Mouse (Mus musculus): ENCODE measurements around the gene Zfp131. TPM values are rescaled to one million over a fixed set of nuclear protein-coding genes. Genes with fewer than 3 reads are reported as not detected.

Zfp131 gene
- polyA plus RNA-seq, 1 experiment: 25.4 TPM

DNA sequence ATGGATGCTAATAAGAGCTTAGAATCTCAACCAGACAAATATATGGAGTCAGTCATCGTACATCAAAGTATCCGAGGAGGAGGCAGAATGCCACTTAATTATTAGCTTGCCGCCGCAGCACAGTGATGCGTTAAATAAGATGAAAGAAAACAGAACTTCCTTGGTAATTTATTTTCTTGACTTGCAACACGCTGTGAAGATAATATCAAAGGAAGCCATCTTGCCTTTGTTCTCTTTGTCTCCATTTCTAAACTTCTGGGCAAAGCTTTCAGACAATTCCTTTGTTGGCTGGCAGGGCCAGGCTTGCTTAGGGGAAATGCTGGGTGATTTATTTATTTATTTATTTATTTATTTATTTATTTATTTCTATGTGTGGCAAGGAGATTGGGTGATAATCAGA is 59.2 kb downstream of the Zfp131 start:
- no peak overlapping the region for H3K27ac ChIP-seq (ENCODE audit: insufficient read depth, low read length)
- TF ChIP-seq POLR2A (IDR thresholded peaks at IDR 0.05; ENCODE audit: extremely low read depth, insufficient read depth, low read length) (no peak), CTCF (IDR thresholded peaks at IDR 0.05; ENCODE audit: extremely low read depth, insufficient read depth, low read length) (no peak)
- H3K4me3 ChIP-seq (ENCODE audit: insufficient read depth, low read length): no peak overlapping the region
- H3K4me1 ChIP-seq (ENCODE audit: control insufficient read depth, insufficient read depth, low read length): no peaks in the 10 kb centered on the region; the same call in 1 of the 2 replicates

DNA sequence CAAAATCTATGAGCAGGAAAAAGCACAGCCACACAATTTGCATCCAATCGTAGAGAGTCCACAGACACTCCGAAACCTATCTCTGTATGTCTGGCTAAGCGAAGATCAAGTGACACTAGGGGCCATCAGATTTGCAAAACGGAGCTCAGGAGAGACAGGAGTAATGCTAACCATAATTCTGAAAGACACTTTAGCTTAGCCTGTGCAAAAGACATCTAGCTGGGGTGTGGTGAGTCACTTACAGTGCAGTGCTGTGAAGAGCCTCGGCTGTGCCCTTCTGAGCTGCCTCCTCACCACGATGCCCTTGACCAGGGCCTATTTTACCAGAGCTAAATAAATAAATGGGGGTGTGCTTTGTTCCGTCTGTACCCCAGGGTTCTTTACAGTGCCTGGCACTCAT is 61.3 kb downstream of the Zfp131 start:
- Histone ChIP-seq H3K4me1 (ENCODE audit: control insufficient read depth, insufficient read depth, low read length) (no peaks in the 10 kb centered on the region; the same call in 1 of the 2 replicates), H3K4me3 (ENCODE audit: insufficient read depth, low read length) (no peak overlapping the region), H3K27ac (ENCODE audit: insufficient read depth, low read length) (no peak overlapping the region)
- TF ChIP-seq CTCF (IDR thresholded peaks at IDR 0.05; ENCODE audit: extremely low read depth, insufficient read depth, low read length): no peak
- TF ChIP-seq POLR2A (IDR thresholded peaks at IDR 0.05; ENCODE audit: extremely low read depth, insufficient read depth, low read length): no peak

DNA sequence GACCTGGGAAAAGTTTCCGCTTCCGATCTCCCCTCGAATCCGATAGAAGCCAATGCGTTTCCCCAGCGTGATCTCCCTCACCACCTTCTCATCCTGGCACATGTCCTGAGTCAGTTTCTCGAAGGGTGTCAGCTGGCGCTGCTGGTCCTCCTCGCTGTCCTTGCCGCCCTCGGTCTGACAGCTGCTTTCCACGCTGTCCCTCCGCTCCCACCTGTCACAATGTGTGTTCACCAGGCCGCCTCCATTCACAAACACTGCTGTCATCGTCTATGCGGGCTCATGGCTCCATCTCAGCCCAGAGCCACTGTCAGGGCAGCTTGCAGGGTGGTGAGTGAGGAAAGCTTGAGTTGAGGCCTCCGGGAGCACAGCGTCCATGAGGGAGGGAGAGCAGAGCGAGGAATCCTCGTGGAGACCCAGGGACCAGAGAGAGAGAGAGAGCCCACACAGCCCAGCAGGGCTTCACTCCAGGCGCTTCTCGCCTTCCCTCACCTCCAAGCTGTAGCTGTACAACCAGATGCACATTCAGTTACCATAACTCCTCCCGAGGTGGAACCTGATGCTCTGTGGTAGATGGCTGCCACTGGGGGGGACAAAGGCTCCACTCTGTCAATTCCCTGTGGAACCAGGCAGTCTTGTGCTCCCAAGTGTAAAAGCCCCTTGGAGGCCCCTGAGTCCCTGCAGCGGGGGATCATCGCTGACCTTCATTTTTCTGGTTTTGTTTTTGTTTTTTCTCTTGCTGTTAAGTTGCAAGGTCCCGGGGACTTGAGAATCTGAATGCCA is 62.9 kb downstream of the Zfp131 start:
- no peaks in the 10 kb centered on the region; the same call in 1 of the 2 replicates for H3K4me1 ChIP-seq (ENCODE audit: control insufficient read depth, insufficient read depth, low read length)
- H3K27ac ChIP-seq (ENCODE audit: insufficient read depth, low read length): no peak overlapping the region
- no peak overlapping the region for H3K4me3 ChIP-seq (ENCODE audit: insufficient read depth, low read length)
- no peak for TF ChIP-seq CTCF (IDR thresholded peaks at IDR 0.05; ENCODE audit: extremely low read depth, insufficient read depth, low read length)
- TF ChIP-seq POLR2A (IDR thresholded peaks at IDR 0.05; ENCODE audit: extremely low read depth, insufficient read depth, low read length): no peak

DNA sequence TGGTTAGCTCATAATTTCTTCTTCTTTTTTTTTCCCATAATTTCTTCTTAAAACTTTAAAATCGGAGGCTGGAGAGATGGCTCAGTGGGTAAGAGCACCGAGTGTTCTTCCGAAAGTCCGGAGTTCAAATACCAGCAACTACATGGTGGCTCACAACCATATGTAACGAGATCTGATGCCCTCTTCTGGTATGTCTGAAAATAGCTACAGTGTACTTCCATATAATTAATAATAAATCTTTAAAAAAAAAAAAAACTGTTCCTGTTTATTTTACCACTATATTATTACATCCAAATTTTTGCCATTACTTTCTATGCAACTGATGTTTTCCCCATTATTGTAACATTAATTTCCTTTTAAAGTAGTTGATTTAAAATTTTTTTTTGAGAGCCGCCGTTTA is 66.1 kb downstream of the Zfp131 start:
- Histone ChIP-seq H3K4me3 (ENCODE audit: insufficient read depth, low read length) (no peak overlapping the region), H3K27ac (ENCODE audit: insufficient read depth, low read length) (no peak overlapping the region), H3K4me1 (ENCODE audit: control insufficient read depth, insufficient read depth, low read length) (no peaks in the 10 kb centered on the region)
- TF ChIP-seq CTCF (IDR thresholded peaks at IDR 0.05; ENCODE audit: extremely low read depth, insufficient read depth, low read length) (no peak), POLR2A (IDR thresholded peaks at IDR 0.05; ENCODE audit: extremely low read depth, insufficient read depth, low read length) (no peak)

DNA sequence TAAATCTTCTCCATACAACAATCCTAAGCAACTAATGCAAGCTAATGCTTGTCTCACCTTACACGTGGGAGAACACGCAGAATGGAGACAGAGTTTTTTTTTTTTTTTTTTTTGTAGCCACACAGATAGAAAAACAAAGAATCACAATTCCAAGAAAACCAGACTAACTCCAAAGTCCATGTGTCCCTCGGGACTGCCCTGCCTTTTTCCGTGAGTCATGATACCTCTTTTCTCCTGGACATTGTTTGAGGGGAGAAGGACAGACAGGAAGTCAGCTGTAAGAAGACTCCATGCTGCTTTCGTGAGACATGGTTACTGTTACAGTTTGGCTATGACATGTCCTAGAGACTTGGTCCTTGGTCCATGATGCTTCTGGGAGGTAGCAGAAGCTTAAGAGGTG is 67.3 kb downstream of the Zfp131 start:
- H3K27ac ChIP-seq (ENCODE audit: insufficient read depth, low read length): no peak overlapping the region
- no peak overlapping the region for H3K4me3 ChIP-seq (ENCODE audit: insufficient read depth, low read length)
- H3K4me1 ChIP-seq (ENCODE audit: control insufficient read depth, insufficient read depth, low read length): no peaks in the 10 kb centered on the region
- TF ChIP-seq CTCF (IDR thresholded peaks at IDR 0.05; ENCODE audit: extremely low read depth, insufficient read depth, low read length): no peak
- TF ChIP-seq POLR2A (IDR thresholded peaks at IDR 0.05; ENCODE audit: extremely low read depth, insufficient read depth, low read length): no peak

DNA sequence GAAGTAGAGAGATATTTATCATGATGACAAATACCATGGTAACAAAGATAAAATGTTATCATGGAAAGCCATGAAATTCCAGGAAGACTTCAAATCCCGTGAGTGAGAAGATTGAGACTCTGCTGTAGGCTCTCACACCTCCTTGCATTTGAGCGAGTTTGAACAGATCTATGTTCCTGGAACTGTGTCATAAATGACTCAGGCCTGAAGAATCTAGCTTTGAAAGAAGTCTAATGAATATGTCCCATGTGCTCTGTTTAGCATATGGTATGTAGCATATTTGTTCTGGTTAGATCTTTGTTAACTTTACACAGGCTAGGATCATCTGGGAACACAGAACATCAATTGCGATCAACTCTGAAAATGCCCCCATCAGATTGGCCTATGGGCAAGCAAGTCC is 68.2 kb downstream of the Zfp131 start:
- Histone ChIP-seq H3K4me1 (ENCODE audit: control insufficient read depth, insufficient read depth, low read length) (no peaks in the 10 kb centered on the region), H3K4me3 (ENCODE audit: insufficient read depth, low read length) (no peak overlapping the region), H3K27ac (ENCODE audit: insufficient read depth, low read length) (no peak overlapping the region)
- TF ChIP-seq POLR2A (IDR thresholded peaks at IDR 0.05; ENCODE audit: extremely low read depth, insufficient read depth, low read length) (no peak), CTCF (IDR thresholded peaks at IDR 0.05; ENCODE audit: extremely low read depth, insufficient read depth, low read length) (no peak)

DNA sequence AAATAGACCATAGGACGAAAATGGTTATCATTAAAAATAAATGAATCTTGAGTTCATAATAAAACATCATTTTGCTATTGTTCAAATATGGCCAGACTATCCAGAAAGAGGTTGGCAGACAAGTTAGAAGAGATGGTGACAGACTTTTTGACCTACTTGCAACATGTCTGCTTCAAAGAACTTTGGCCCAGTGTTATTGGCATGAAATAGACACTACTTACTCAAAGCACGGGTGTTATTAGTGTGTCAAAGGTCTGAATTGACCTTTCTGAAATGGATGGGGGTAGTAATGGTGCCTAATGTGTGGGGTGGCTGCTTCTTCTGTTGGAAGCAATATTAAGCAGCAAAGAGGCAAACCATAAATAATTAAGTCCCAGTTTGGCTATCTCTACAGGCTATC is 74.6 kb downstream of the Zfp131 start:
- TF ChIP-seq POLR2A (IDR thresholded peaks at IDR 0.05; ENCODE audit: extremely low read depth, insufficient read depth, low read length): no peak
- no peak for TF ChIP-seq CTCF (IDR thresholded peaks at IDR 0.05; ENCODE audit: extremely low read depth, insufficient read depth, low read length)
- Histone ChIP-seq H3K27ac (ENCODE audit: insufficient read depth, low read length) (no peak overlapping the region), H3K4me1 (ENCODE audit: control insufficient read depth, insufficient read depth, low read length) (no peaks in the 10 kb centered on the region), H3K4me3 (ENCODE audit: insufficient read depth, low read length) (no peak overlapping the region)

Other genes starting within 250 kb of the Zfp131 start
- gene Ccl28, start 167.1 kb downstream of the Zfp131 start, polyA plus RNA-seq (2012; rRNA removed): 0.17 and 0.26 TPM in 2 replicates
- gene Hmgcs1, start 100.5 kb downstream of the Zfp131 start, polyA plus RNA-seq (2012; rRNA removed): 186 and 222 TPM in 2 replicates
- 7.0 and 7.4 TPM in 2 replicates for gene Nim1k, start 35.0 kb downstream of the Zfp131 start, polyA plus RNA-seq (2012; rRNA removed)
- not detected in 2 replicates for gene AF067063, start 39.3 kb upstream of the Zfp131 start, polyA plus RNA-seq (2012; rRNA removed)
- gene D13Ertd608e, start 45.1 kb upstream of the Zfp131 start, polyA plus RNA-seq (2012; rRNA removed): not detected in 2 replicates
- gene Tcstv1, start 103.9 kb upstream of the Zfp131 start, polyA plus RNA-seq (2012; rRNA removed): not detected in 2 replicates
- not detected in 2 replicates for gene Gm21761, start 138.4 kb upstream of the Zfp131 start, polyA plus RNA-seq (2012; rRNA removed)
- gene B020031M17Rik, start 159.9 kb upstream of the Zfp131 start, polyA plus RNA-seq (2012; rRNA removed): not detected in 2 replicates
- gene Gm36079, start 236.1 kb upstream of the Zfp131 start, polyA plus RNA-seq (2012; rRNA removed): not detected in 2 replicates

Measured in cortical plate, adult 2 months (tissue).